24 mouse cellular contexts compared by ENCODE assay signal in the genomic region with DNA sequence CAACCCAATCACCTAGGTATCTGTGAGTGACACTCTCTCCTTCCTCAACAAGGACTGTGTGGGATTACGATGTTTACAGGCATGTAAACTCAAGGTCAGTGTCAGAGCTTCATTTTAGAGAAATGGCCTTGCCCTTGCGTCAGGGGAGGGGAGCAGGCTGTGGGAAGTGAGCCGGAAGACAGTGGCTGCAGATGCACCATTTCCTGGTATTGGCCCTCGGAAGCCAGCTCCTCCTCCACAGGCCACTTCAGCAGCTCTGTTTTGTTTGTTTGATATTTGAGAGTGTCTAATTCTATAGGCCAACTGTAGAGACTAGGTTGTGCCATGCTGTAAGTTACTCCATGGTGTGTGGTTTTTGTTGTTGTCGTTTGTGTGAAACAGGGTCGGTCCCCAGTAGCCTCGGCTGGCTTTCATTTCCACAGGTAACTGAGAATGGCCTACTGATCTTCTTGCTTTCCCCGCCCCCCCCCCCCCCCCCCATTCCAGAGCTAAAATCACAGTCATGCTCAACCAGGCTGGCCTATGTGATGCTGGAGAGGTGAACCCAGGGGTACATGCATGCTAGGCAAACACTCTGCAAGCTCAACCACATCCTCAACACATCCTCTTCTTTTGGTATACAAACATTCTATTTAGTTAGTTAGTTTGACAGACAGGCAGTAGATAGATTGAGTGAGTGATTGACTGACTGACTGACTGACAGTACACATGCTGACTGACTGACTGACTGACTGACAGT. TPM values are rescaled to one million over a fixed set of nuclear protein-coding genes. Genes with fewer than 3 reads are reported as not detected.
DNase-seq lines count a peak whose midpoint lies in the region; ATAC-seq and TF ChIP-seq lines count a peak whose summit lies in the region.
"Had no signal": no experiment of that assay in that cellular context is flagged by ENCODE, and none has a peak within 500 bp of the region (broad histone marks: within the 10 kb centered on the region; RNA-seq: fewer than 3 reads in every experiment).

No protein-coding gene starts in this region.

- no peak overlapping the region for H3K4me3 ChIP-seq in lung, embryonic 14.5 days (ENCODE audit: low read depth, low read length)
- H3K4me3 ChIP-seq: embryonic facial prominence, embryonic 10.5 days; forebrain, embryonic 13.5 days; heart, embryonic 12.5 days had no signal

- TF ChIP-seq CTCF in lung, embryonic 14.5 days (IDR thresholded peaks at IDR 0.05; ENCODE audit: low read depth), result no peak

- H3K4me2 ChIP-seq in lung, embryonic 14.5 days, result no peak overlapping the region
- H3K4me2 ChIP-seq: forebrain, embryonic 13.5 days; heart, embryonic 12.5 days; hindbrain, embryonic 14.5 days had no signal

- no peaks in the 10 kb centered on the region for H3K36me3 ChIP-seq in lung, embryonic 14.5 days (ENCODE audit: insufficient read depth)
- H3K36me3 ChIP-seq: embryonic facial prominence, embryonic 10.5 days; heart, embryonic 12.5 days had no signal

- no peak overlapping the region for H3K9ac ChIP-seq in lung, embryonic 14.5 days
- H3K9ac ChIP-seq: forebrain, embryonic 13.5 days; heart, embryonic 12.5 days; hindbrain, embryonic 14.5 days had no signal

- H3K4me1 ChIP-seq in lung, embryonic 14.5 days (ENCODE audit: insufficient read depth), result no peaks in the 10 kb centered on the region
- H3K4me1 ChIP-seq: forebrain, embryonic 13.5 days had no signal

- 66% methylated on average over 8 of the region's 8 CpGs for WGBS in lung, embryonic 14.5 days

- no peaks in the 10 kb centered on the region for H3K27me3 ChIP-seq in lung, embryonic 14.5 days (ENCODE audit: insufficient read depth, low read length)
- H3K27me3 ChIP-seq: forebrain, embryonic 13.5 days; heart, embryonic 12.5 days had no signal

- no peak for ATAC-seq in lung, embryonic 14.5 days (ENCODE audit: insufficient read depth)
- peak; percentile 67 for ATAC-seq in activated CD4-positive, CD25-positive, alpha-beta regulatory T cell, adult 4 months
- ATAC-seq in monocyte, adult 5-6 weeks (replicated peaks; ENCODE audit: insufficient number of reproducible peaks, low FRiP score, low TSS enrichment, poor library complexity, severe bottlenecking), result peak; percentile 62
- ATAC-seq: forebrain, embryonic 13.5 days; midbrain, embryonic 16.5 days had no signal

- no peaks in the 10 kb centered on the region for H3K9me3 ChIP-seq in lung, embryonic 14.5 days (ENCODE audit: low read depth, low read length)
- H3K9me3 ChIP-seq: embryonic facial prominence, embryonic 10.5 days; forebrain, embryonic 13.5 days had no signal

- H3K27ac ChIP-seq in lung, embryonic 14.5 days (ENCODE audit: low read depth), result no peak overlapping the region
- H3K27ac ChIP-seq: embryonic facial prominence, embryonic 10.5 days; forebrain, embryonic 13.5 days; hindbrain, embryonic 14.5 days had no signal

- peak; percentile 11 for DNase-seq in lung, embryonic 14.5 days
- DNase-seq in lung, postnatal 14 days, result no peak
- DNase-seq in CD4-positive helper T cell, adult 2 months (ENCODE audit: low read depth, low spot score), result peak; percentile 61
- DNase-seq in c-Kit-positive CD71-positive TER-119-positive erythroid progenitor cells, embryonic 14.5 days (ENCODE audit: low spot score), result no peak
- DNase-seq in MN1 (ENCODE audit: low spot score), result no peak
- DNase-seq: adrenal gland, adult 8-10 months; B cell, adult 2 months; cerebellum, adult 18-20 months; cerebellum, postnatal 36 days; kidney, adult 11 months; kidney, postnatal 14 days; layer of hippocampus, adult 9-11 months had no signal

RNA-seq across cellular contexts. Expression of gene Kcng3, which starts 14.9 kb away (rescaled TPM):
- not detected in 2 replicates for polyA plus RNA-seq in lung, embryonic 14.5 days (2014; fragmentation: Nextera tagmentation; extraction: Ambion mirVana)
- under 1 TPM in 1 of 2 experiments, not detected in 1; 0.13 TPM for polyA plus RNA-seq in activated CD4-positive, CD25-positive, alpha-beta regulatory T cell, adult 4 months (2017; shearing (Covaris generic))
- not detected in 3 replicates for total RNA-seq in monocyte, adult 5-6 weeks (2017)
- total RNA-seq: gastrocnemius, adult 18-20 months; heart, postnatal 25 days; megakaryocyte-erythroid progenitor cell, adult 5-6 weeks had no signal
- polyA plus RNA-seq: embryonic facial prominence, embryonic 10.5 days; forebrain, embryonic 13.5 days; heart, embryonic 12.5 days; lung, embryonic 16.5 days; neural tube, embryonic 11.5 days had no signal

RNA-seq across cellular contexts. Expression of gene Mta3, which starts 59.4 kb away (rescaled TPM):
- polyA plus RNA-seq in lung, embryonic 14.5 days (2014; fragmentation: Nextera tagmentation; extraction: Ambion mirVana), result 39.9 and 41.0 TPM in 2 replicates
- polyA plus RNA-seq in activated CD4-positive, CD25-positive, alpha-beta regulatory T cell, adult 4 months (2017; shearing (Covaris generic)), result 10 to 100 TPM; 73.0 to 86.2 TPM
- 75.1 to 131 TPM (median 76.5 TPM) in 3 replicates for total RNA-seq in monocyte, adult 5-6 weeks (2017)

Comparison
In these comparisons a context has a peak if more than half of its experiments do, and no peak if none do; other contexts are left out.
1. DNase-seq: peak in lung, embryonic 14.5 days (single experiment) and CD4-positive helper T cell, adult 2 months (single experiment); none in lung, postnatal 14 days (single experiment), c-Kit-positive CD71-positive TER-119-positive erythroid progenitor cells, embryonic 14.5 days (single experiment) and MN1 (single experiment).